Mouse (Mus musculus) brain, embryonic 14.5 days (tissue): ENCODE data around the gene Cmip. TPM values are rescaled to one million over a fixed set of nuclear protein-coding genes. Genes with fewer than 3 reads are reported as not detected.

Experiments used
- DNase-seq: peaks from one replicate; pipeline ENCODE4 v3.0.0-alpha.2; 2011; ENCODE audit warnings: low read depth
- CTCF ChIP-seq: fragments of 200-500 bp; IDR thresholded peaks from 2 replicates; pipeline ENCODE4 v1.5.1; 2012; ENCODE audit warnings: inconsistent platforms, mild to moderate bottlenecking, moderate library complexity, borderline replicate concordance; ENCODE audit not compliant: insufficient read depth, insufficient read length; ENCODE audit errors: extremely low read depth
- POLR2A ChIP-seq: fragments of 200-500 bp; IDR thresholded peaks from 2 replicates; pipeline ENCODE4 v1.6.1; 2012; ENCODE audit warnings: mild to moderate bottlenecking, inconsistent platforms, borderline replicate concordance; ENCODE audit not compliant: poor library complexity, insufficient read depth, insufficient read length, severe bottlenecking; ENCODE audit errors: extremely low read depth
- polyA plus RNA-seq: library from polyadenylated mRNA; depleted of rRNA; stranded (reverse); fragments of >200 nt; gene quantifications from 2 replicates; pipeline ENCODE4 v1.2.3, GENCODE M21; 2012

The Cmip gene
- polyA plus RNA-seq, 1 experiment: 205 TPM

DNA sequence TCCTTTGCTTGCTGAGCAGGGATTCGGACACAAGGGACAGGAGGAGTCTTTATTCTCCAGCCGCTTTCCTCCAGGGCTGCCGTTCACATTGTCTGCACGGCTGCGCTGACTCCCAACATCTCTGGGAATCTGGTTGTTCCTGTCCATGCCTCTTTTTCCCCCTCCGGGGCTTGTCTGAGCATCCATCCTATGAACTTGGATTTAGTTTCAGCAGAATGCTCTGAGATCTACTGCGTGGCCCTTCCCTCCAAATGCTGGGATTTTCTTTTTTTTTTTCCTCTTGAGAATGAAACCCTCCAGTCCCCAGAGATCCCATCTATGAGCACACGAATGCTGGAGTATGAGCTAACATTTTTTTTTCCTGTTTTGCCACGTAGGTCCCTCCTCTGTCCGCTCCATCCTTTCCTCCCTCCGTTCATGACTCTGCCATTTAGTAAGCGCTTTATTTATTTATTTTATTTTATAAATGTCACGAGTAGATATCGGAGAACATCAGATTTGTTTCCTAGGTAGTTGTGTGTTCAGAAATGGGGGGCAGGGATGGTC is 4.1 kb downstream of the Cmip start:
- peak; percentile 54 for DNase-seq

DNA sequence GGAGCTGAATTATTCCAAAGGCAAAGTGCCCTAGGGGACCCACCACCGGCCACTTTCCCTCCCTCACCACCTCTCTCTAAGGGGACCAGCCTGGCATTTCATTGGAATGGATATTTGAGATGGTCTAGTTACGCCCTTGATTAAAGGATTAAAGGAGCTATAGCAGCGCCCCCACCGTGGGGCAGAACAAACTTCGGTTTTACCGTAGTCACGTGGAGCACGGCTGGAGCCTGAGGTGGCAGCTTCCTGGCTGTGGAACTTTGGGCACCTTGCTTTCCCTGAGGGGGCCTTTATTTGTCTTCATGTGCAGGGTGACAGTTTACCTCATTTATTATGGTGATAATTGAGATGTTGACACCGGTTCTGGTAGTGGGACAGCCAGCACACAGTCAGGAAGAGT is 4.8 kb downstream of the Cmip start:
- TF ChIP-seq CTCF (no peak), POLR2A (no peak)
- DNase-seq: peak; percentile 16

More for the DNA sequence above, 4.1 kb downstream of the Cmip start:
- TF ChIP-seq CTCF (no peak), POLR2A (no peak)

DNA sequence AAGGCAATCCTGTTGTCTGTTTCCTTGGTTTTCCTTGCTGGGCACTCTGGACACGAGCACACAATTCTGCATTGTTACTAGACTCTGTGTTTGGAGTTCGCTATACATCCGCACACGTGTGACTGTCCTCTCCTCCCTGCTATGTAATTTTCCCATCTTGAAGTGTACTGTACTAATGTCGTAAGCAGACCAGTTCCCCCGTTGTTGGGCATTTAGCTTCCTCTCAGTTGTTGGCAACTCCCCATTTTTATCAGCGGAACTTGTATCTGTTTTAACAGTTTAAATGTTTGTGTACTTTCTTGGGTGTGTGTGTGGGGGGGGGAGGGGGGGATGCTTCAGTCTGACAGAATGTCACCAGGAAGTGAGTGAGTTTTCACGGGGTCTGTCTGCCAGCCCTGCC is 5.8 kb downstream of the Cmip start:
- TF ChIP-seq CTCF: no peak
- no peak for TF ChIP-seq POLR2A

DNA sequence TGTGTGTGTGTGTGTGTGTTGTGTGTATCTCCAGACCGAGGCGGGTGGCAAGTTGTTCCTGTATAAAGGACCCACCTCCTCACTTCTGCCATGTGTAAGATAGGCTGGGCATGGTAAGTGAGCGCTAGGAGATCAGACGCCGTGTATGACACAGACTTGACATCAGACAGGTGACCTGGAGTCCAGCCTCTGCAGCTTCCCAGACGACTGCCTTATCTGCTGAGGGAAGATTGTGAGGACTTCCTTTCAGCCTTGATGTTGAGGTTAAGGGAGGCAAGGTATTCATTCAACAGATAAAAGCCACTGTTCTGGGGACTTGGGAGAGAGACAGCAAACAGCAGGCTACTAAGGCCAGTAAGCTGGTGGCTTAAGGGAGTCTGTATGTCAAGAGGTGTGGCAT is 6.6 kb downstream of the Cmip start:
- TF ChIP-seq CTCF (no peak), POLR2A (no peak)
- no peak for DNase-seq

More for the DNA sequence above, 5.8 kb downstream of the Cmip start:
- DNase-seq: no peak

DNA sequence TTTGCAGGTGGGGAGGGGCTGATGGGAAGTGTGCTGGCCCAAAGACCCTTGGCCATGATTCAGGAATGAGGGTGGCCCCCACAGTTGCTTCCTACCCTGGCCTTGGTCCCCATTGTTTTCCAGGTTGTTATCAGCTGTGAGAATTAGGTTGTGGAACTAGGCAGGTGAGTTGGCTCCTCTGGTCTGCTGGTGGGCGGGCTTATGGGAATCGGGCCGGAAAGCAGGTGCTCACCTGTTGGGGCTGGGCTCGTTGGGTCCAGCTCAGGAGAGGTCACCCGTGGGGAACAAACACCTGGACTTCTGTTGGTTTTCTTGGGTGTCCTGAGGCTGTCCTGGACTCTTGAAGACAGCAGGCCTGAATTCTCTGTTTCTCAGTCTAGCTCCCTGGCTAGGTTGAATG is 8.2 kb downstream of the Cmip start:
- no peak for DNase-seq
- no peak for TF ChIP-seq POLR2A
- TF ChIP-seq CTCF: no peak

DNA sequence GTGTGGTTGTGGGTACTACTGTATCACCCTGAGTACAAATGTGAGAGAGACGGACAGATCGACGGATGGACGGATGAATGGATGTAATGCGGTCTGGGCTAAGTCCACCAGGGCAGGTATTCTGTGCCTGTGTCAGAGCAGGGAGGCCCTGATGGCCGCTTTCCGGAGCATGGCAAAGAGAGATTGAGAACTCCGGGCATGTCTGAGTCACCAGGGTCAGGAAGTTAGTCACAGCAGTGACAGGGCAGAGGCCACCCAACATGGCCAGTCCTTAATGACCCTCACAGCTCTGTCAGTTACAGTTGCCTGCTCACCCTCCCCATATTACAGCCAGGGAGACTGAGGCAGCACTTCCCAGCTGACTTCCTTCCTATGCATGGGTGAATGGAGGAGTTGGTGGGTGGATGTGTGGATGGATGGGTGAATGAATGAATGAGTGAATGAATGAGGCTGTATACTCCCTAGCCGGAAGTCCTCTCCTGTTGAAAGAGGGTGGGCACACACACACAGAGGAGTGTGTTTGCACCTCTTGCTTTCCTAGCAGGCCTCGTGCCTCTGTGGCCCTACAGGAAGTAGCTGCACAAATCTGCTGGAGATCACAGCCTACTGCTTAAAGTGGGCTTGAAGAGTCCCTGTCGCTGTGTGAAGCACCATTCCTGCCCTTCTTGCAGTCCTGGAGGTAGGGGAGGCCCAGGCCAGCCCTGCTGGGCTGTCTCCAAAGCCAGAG is 10.7 kb downstream of the Cmip start:
- no peak for DNase-seq
- TF ChIP-seq POLR2A (no peak), CTCF (no peak)

DNA sequence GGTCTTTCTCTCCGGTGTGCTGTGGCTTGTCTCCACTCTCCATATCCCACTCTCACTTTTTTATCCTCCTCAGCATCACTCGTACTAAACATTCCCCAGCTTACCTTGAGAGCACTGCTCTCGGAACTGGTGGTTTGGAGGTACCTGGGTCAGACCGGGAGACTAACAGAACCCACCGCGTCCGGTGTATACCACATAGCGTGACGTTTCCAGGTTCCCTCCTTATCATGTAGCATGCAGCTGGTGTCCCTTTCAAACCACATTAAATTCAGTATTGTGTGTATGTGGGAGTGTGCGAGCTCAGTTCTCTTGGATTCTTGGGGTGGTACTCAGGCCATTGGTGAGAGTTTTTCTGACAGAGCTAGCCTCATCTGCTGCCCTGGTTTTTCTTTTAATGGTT is 21.4 kb downstream of the Cmip start:
- TF ChIP-seq POLR2A (no peak), CTCF (no peak)
- DNase-seq: no peak

DNA sequence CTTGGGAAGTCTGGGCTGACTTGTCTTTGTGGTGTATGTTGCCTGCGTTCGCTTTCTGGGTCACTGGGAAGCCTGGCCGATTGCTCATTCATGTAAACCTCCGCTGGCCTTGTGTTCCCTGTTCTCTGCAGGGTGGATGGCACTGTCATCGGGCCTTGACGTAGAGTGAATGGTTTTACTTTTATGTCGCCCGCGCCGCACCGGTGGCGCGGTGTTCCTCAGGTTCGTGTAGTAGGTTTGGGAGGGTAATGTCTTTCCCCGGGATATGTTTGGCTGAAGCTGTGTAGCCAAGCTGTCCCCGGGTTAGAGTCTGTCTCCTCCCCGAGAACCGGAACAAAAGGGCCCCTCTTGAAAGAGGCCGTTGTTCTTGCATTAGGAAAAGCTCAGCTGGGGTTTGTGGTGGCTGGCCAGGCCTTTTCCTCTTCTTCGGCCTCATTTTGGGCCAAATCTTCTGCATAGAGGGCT is 21.8 kb downstream of the Cmip start:
- peak; percentile 86 for DNase-seq

DNA sequence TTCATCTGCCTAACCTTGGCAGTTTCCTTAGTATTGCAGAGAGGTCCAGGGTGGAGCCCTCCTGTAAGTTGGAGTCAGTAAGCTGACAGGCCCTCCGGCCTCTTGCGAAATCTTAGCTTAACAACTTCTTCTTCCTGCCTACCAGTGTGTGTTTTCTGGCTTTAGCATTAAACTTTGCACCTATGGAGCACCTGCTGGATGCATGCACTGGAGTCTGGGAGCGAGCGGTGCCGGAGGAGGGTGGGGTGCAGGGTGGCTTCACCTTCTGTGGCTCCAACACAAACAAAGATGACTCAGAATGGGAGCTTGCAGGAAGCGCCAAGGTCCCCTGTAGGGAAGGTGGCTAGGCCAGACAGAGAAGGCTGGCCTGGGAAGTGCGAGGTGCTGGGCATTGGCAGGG is 23.6 kb downstream of the Cmip start:
- TF ChIP-seq CTCF (no peak), POLR2A (no peak)
- no peak for DNase-seq

More for the DNA sequence above, 21.8 kb downstream of the Cmip start:
- TF ChIP-seq CTCF: no peak
- TF ChIP-seq POLR2A: no peak

DNA sequence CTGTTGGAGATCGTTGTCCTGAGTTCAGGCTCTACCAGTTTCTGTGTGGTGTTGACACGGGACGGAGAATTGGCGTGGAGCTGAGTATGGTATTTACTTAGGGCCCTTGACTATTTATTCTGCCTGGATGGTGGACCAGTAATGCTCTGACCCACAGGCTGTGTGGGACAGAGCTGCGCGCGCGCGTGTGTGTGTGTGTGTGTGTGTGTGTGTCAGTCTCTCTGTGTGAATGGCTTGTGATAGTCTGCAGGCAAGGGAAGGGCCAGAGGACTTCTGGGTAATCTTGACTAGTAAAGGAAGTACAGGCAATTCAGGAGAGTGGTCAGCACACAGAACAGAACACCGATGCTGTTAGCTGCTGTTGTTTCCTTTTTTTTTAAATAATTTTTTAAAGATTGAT is 24.8 kb downstream of the Cmip start:
- no peak for DNase-seq
- TF ChIP-seq POLR2A (no peak), CTCF (no peak)

DNA sequence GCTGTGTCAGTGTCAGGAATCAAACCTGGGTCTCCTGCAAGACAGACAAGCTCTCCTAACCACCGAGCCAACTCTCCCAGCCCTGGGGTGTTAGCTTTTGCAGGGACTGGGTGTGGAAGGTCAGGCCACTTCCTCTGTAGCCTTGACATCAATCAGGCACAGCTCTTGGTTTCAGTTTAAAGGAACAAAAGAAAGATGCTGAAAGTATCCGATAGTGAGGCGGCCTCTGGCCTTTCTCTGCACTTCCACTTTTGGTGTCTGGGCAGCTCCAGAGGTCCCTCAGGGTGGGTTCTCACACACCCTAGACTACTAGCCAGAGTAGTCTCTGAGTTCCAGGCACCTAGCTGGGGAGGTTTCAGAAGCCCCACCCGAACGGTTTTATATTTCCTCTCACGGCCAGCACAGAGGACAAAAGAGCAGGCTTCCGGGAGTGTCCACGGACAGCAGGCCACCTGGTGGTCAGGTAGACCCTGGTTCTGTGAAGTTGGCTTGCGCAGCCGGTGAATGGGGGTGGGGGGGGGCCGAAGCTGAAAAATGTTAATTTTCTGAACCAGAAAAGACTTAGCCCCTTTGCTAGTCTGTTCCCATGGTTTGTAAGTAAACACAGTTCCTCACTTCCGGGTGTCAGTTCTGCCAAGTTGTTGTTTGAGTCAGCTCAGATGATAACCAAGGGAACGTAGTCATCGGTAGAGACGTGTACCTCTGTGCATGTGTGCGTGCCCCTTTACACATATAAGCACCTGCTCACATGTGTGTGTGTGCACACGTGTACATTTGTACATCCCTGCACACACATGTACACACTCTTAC is 25.5 kb downstream of the Cmip start:
- no peak for DNase-seq

More for the DNA sequence above, 25.5 kb downstream of the Cmip start:
- no peak for TF ChIP-seq POLR2A
- no peak for TF ChIP-seq CTCF
